23 mouse cellular contexts compared by ENCODE assay signal in the genomic region with DNA sequence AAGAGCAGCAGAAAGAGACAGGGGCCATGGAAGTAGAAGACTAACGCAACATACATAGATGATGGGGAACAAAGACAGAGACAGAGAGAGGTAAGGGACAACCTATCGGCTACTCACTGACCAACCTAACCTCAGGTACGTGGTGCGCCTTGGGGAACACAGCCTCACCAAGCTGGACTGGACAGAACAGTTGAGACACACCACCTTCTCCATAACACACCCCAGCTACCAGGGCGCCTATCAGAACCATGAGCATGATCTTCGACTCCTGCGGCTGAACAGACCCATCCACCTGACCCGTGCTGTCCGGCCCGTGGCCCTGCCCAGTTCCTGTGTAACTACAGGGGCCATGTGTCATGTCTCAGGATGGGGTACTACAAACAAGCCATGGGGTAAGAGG. TPM values are rescaled to one million over a fixed set of nuclear protein-coding genes. Genes with fewer than 3 reads are reported as not detected.
DNase-seq lines count a peak whose midpoint lies in the region; TF ChIP-seq lines count a peak whose summit lies in the region.
"Had no signal": no experiment of that assay in that cellular context is flagged by ENCODE, and none has a peak within 500 bp of the region (broad histone marks: within the 10 kb centered on the region; RNA-seq: fewer than 3 reads in every experiment).

No protein-coding gene starts in this region.

- no peak for TF ChIP-seq POLR2A in kidney, adult 2 months (IDR thresholded peaks at IDR 0.05; ENCODE audit: low read depth, low read length)

- peak; percentile 78 for DNase-seq in heart, adult 11 months
- DNase-seq in heart, adult 9 months (ENCODE audit: low spot score in 2 of 2), result no peak
- DNase-seq in kidney, adult 18-20 months, result peak; percentile 1
- no peak for DNase-seq in kidney, adult 2 months
- DNase-seq in spleen, postnatal 4 days (ENCODE audit: low spot score in 2 of 2), result peak; percentile 8 to 56
- no peak for DNase-seq in spleen, adult 18-20 months
- peak; percentile 17 for DNase-seq in limb, embryonic 10.5 days (ENCODE audit: low spot score)
- DNase-seq in yolk sac, embryonic 10.5 days (ENCODE audit: low spot score), result no peak
- DNase-seq: adrenal gland, adult 8-10 months; adrenal gland, postnatal 36 days; B cell, adult 2 months; cerebellum, adult 2 months; cerebellum, postnatal 10 days; forebrain, postnatal 0 days; gastrocnemius, postnatal 14 days; heart, postnatal 14 days had no signal

- no peaks in the 10 kb centered on the region for H3K9me3 ChIP-seq in limb, embryonic 10.5 days (replicated peaks)
- H3K9me3 ChIP-seq: embryonic facial prominence, embryonic 10.5 days; forebrain, embryonic 13.5 days; G1E; heart, embryonic 15.5 days had no signal

- no peaks in the 10 kb centered on the region for H3K36me3 ChIP-seq in kidney, adult 2 months (ENCODE audit: control insufficient read depth, insufficient read depth, low read length)
- no peaks in the 10 kb centered on the region for H3K36me3 ChIP-seq in limb, embryonic 10.5 days
- H3K36me3 ChIP-seq: embryonic facial prominence, embryonic 10.5 days; G1E; heart, embryonic 15.5 days had no signal

- WGBS in kidney, adult 2 months, result 96% methylated on average over 10 of the region's 10 CpGs
- WGBS in limb, embryonic 10.5 days, result 96% methylated on average over 10 of the region's 10 CpGs

- H3K27ac ChIP-seq in kidney, adult 2 months (ENCODE audit: insufficient read depth, low read depth, low read length), result no peak overlapping the region
- no peak overlapping the region for H3K27ac ChIP-seq in limb, embryonic 10.5 days
- H3K27ac ChIP-seq: embryonic facial prominence, embryonic 10.5 days; forebrain, embryonic 13.5 days; heart, embryonic 15.5 days had no signal

- H3K4me1 ChIP-seq in kidney, adult 2 months (ENCODE audit: control insufficient read depth, insufficient read depth, low read length), result no peaks in the 10 kb centered on the region
- H3K4me1 ChIP-seq in limb, embryonic 10.5 days, result peaks cover 5% of the 10 kb centered on the region; the same call in 1 of the 2 replicates
- H3K4me1 ChIP-seq: forebrain, embryonic 13.5 days; heart, embryonic 15.5 days had no signal

- H3K4me3 ChIP-seq in kidney, adult 2 months (ENCODE audit: insufficient read depth, low read depth, low read length), result no peak overlapping the region
- no peak overlapping the region for H3K4me3 ChIP-seq in limb, embryonic 10.5 days
- H3K4me3 ChIP-seq: embryonic facial prominence, embryonic 10.5 days; forebrain, embryonic 13.5 days; heart, embryonic 15.5 days had no signal

- H3K27me3 ChIP-seq in kidney, adult 2 months (replicated peaks; ENCODE audit: control insufficient read depth, insufficient read depth, low read length), result no peaks in the 10 kb centered on the region
- H3K27me3 ChIP-seq in limb, embryonic 10.5 days (ENCODE audit: low read depth, poor library complexity, severe bottlenecking), result no peaks in the 10 kb centered on the region
- H3K27me3 ChIP-seq: forebrain, embryonic 13.5 days; heart, embryonic 15.5 days had no signal

- TF ChIP-seq CTCF in kidney, adult 2 months (conservative IDR thresholded peaks at IDR 0.05; ENCODE audit: insufficient read depth, insufficient read length, low read depth, low read length), result no peak

RNA-seq across cellular contexts. Expression of a gene that starts 2.0 kb away (rescaled TPM):
- not detected in 2 replicates for polyA plus RNA-seq in kidney, adult 2 months (2012; rRNA removed)
- not detected in 2 replicates for polyA plus RNA-seq in limb, embryonic 10.5 days (2016; fragmentation: Nextera tagmentation; extraction: Ambion mirVana)
- polyA plus RNA-seq: CD4-positive, CD25-positive, alpha-beta regulatory T cell, adult 4 months; cerebellum, adult 2 months; embryonic facial prominence, embryonic 10.5 days; forebrain, embryonic 13.5 days; forebrain, postnatal 0 days; G1E; gonadal fat pad, adult 2 months; heart, embryonic 15.5 days; hindbrain, embryonic 11.5 days had no signal

RNA-seq across cellular contexts. Expression of a gene that starts 3.7 kb away (rescaled TPM):
- 0.18 TPM in 1 of 2 replicates, not detected in the other for polyA plus RNA-seq in kidney, adult 2 months (2012; rRNA removed)
- 0.13 and 0.33 TPM in 2 replicates for polyA plus RNA-seq in limb, embryonic 10.5 days (2016; fragmentation: Nextera tagmentation; extraction: Ambion mirVana)
- polyA plus RNA-seq: cerebellum, adult 2 months; forebrain, embryonic 13.5 days; G1E; gonadal fat pad, adult 2 months; hindbrain, embryonic 11.5 days had no signal

RNA-seq across cellular contexts. Expression of a gene that starts 10.1 kb away (rescaled TPM):
- polyA plus RNA-seq in kidney, adult 2 months (2012; rRNA removed), result 0.41 and 0.52 TPM in 2 replicates
- 0.20 and 0.25 TPM in 2 replicates for polyA plus RNA-seq in limb, embryonic 10.5 days (2016; fragmentation: Nextera tagmentation; extraction: Ambion mirVana)
- polyA plus RNA-seq: forebrain, embryonic 13.5 days; G1E had no signal

RNA-seq across cellular contexts. Expression of a gene that starts 21.0 kb away (rescaled TPM):
- not detected in 2 replicates for polyA plus RNA-seq in kidney, adult 2 months (2012; rRNA removed)
- polyA plus RNA-seq in limb, embryonic 10.5 days (2016; fragmentation: Nextera tagmentation; extraction: Ambion mirVana), result 0.09 TPM in 1 of 2 replicates, not detected in the other
- polyA plus RNA-seq: CD4-positive, CD25-positive, alpha-beta regulatory T cell, adult 4 months; forebrain, embryonic 13.5 days; forebrain, postnatal 0 days; G1E; gonadal fat pad, adult 2 months; heart, embryonic 15.5 days had no signal

RNA-seq across cellular contexts. Expression of a gene that starts 26.7 kb away (rescaled TPM):
- polyA plus RNA-seq in kidney, adult 2 months (2012; rRNA removed), result 4.2 and 5.9 TPM in 2 replicates
- 13.7 and 16.4 TPM in 2 replicates for polyA plus RNA-seq in limb, embryonic 10.5 days (2016; fragmentation: Nextera tagmentation; extraction: Ambion mirVana)
- polyA plus RNA-seq: G1E had no signal

Comparison
In these comparisons a context has a peak if more than half of its experiments do, and no peak if none do; other contexts are left out.
1. DNase-seq: peak in heart, adult 11 months (single experiment), kidney, adult 18-20 months (single experiment), spleen, postnatal 4 days (2 of 2) and limb, embryonic 10.5 days (single experiment); none in heart, adult 9 months (0 of 2), kidney, adult 2 months (single experiment), spleen, adult 18-20 months (0 of 2) and yolk sac, embryonic 10.5 days (single experiment).